Mouse (Mus musculus): ENCODE measurements around the gene Tmem150c. TPM values are rescaled to one million over a fixed set of nuclear protein-coding genes. Genes with fewer than 3 reads are reported as not detected.

Tmem150c gene
- total RNA-seq, 2 experiments from 2014 or later: not detected

- ATAC-seq (replicated peaks; ENCODE audit: poor library complexity, severe bottlenecking): no peak
Measured at GRCm38 (mm10) chr5:100032646-100033045, 127.0 kb downstream of the Tmem150c start.

GRCm38 (mm10) chr5:100032107-100032506 is 127.5 kb downstream of the Tmem150c start:
- ATAC-seq (replicated peaks; ENCODE audit: poor library complexity, severe bottlenecking): peak; percentile 44

GRCm38 (mm10) chr5:100030069-100030468 is 129.5 kb downstream of the Tmem150c start:
- ATAC-seq (replicated peaks; ENCODE audit: poor library complexity, severe bottlenecking): no peak

Other genes with a start within 250 kb of the Tmem150c start
- 367 and 418 TPM in 2 replicates for gene Hnrnpd, start 180.9 kb downstream of the Tmem150c start, total RNA-seq (2014; fragmentation: Nextera tagmentation)
- 145 and 149 TPM in 2 replicates for gene Hnrnpd, start 180.9 kb downstream of the Tmem150c start, total RNA-seq (2017)
- gene 4930524J08Rik, start 180.7 kb downstream of the Tmem150c start, total RNA-seq (2014; fragmentation: Nextera tagmentation): 3.4 and 3.5 TPM in 2 replicates
- not detected in 2 replicates for gene 4930524J08Rik, start 180.7 kb downstream of the Tmem150c start, total RNA-seq (2017)
- 237 and 261 TPM in 2 replicates for gene Hnrnpdl, start 120.1 kb downstream of the Tmem150c start, total RNA-seq (2014; fragmentation: Nextera tagmentation)
- gene Hnrnpdl, start 120.1 kb downstream of the Tmem150c start, total RNA-seq (2017): 423 and 495 TPM in 2 replicates
- 37.1 and 58.1 TPM in 2 replicates for gene Enoph1, start 119.8 kb downstream of the Tmem150c start, total RNA-seq (2014; fragmentation: Nextera tagmentation)
- gene Enoph1, start 119.8 kb downstream of the Tmem150c start, total RNA-seq (2017): 41.8 and 51.7 TPM in 2 replicates